Mouse (Mus musculus): ENCODE measurements around the gene Znrf3. TPM values are rescaled to one million over a fixed set of nuclear protein-coding genes. Genes with fewer than 3 reads are reported as not detected.
A peak's percentile ranks its signal among the peaks of the same experiment; 100 is the strongest.

Gene Znrf3
- polyA plus RNA-seq, 1 experiment from 2014 or later, result 7.7 TPM

DNA sequence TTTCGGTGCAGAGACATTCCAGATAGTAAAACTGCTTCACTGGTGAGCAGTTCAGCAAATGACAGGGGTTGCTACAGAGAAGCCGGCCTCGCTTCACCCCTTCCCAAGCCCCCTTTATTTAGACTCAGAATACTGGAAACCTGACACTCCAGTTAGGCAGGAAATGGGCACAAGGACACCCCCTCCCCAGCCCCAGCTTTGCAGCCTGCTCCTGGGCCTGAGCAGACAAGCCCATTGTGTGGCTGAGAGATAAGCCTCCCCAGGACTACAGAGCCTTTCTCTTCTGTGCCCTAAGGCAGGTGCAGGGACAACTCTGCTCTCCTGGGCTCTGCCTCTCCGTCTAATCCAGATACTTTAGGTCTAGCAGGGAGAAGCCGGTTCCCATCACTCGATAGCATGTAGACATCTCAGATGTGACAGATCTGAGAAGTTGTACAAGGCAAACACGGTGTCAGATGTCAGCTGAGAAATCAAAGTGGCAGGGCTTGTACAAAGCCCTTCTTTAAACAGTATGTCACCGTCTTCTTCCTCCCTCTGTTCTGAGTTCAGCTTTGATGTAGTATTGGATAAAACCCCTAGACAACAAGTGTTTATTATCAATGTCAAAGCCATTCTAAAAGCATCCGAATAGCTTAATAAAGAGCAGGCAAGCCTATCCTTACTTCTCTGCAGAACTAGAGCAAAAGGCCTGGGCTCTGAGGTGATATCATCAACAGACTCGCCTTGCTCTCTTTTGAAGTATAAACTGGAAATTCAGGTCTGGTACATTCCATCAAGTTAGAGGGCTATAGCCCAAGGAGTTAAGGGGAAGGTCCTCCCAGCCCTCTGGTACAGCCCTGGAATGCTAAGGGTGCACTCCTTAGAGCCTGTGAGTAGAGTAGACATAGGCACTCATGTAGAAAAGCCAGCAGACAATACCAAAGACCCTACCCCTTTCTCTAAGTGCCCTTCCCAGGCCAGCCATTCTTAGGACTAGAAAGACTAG lies 204.6 kb downstream of the Znrf3 start:
- Histone ChIP-seq H3K4me3 (ENCODE audit: low read depth, low read length) (no peak overlapping the region), H3K9me3 (replicated peaks; ENCODE audit: control insufficient read depth, low read length, poor library complexity, severe bottlenecking) (no peaks in the 10 kb centered on the region), H3K27ac (ENCODE audit: low read length) (peak overlapping the region; percentile 5; the same call in 1 of the 2 replicates), H3K36me3 (ENCODE audit: control insufficient read depth, insufficient read depth, low read length) (no peaks in the 10 kb centered on the region), H3K4me2 (ENCODE audit: low read length) (no peak overlapping the region), H3K9ac (ENCODE audit: low read depth, low read length) (0 out of 2 replicates have a peak overlapping the region, but pooled peaks have one; percentile 16), H3K27me3 (ENCODE audit: control insufficient read depth, insufficient read depth, low read depth, low read length) (no peaks in the 10 kb centered on the region), H3K4me1 (ENCODE audit: control insufficient read depth, insufficient read depth, low read length) (peaks cover 13% of the 10 kb centered on the region)
- 5% methylated on average over 10 of the region's 10 CpGs for WGBS
- ATAC-seq, result 0 out of 2 replicates have a peak, but pooled peaks have one; percentile 36

Other genes with a start within 250 kb of the Znrf3 start
- gene Kremen1, start 183.3 kb downstream of the Znrf3 start, polyA plus RNA-seq (2015; fragmentation: Nextera tagmentation; extraction: Ambion mirVana), result 4.0 and 4.8 TPM in 2 replicates
- 145 and 156 TPM in 2 replicates for gene Xbp1, start 75.8 kb upstream of the Znrf3 start, polyA plus RNA-seq (2015; fragmentation: Nextera tagmentation; extraction: Ambion mirVana)
- 9.9 and 10.6 TPM in 2 replicates for gene Ccdc117, start 97.3 kb upstream of the Znrf3 start, polyA plus RNA-seq (2015; fragmentation: Nextera tagmentation; extraction: Ambion mirVana)
- not detected in 2 replicates for gene Ankrd36, start 124.8 kb upstream of the Znrf3 start, polyA plus RNA-seq (2015; fragmentation: Nextera tagmentation; extraction: Ambion mirVana)

Measured in midbrain, embryonic 16.5 days (tissue).